Mouse (Mus musculus): ENCODE data around the gene Prkci.
A peak's percentile ranks its signal among the peaks of the same experiment; 100 is the strongest.

Prkci gene

GRCm38 (mm10) chr3:30995899-30996687, 546 bp downstream of the Prkci start:
- DNase-seq (ENCODE audit: low read depth) = peak; percentile 68

GRCm38 (mm10) chr3:30996688-30997014, 1.1 kb downstream of the Prkci start:
- DNase-seq (ENCODE audit: low read depth) = no peak

- DNase-seq (ENCODE audit: low read depth) = no peak
Observed at GRCm38 (mm10) chr3:30999401-31000017, 4.0 kb downstream of the Prkci start.

GRCm38 (mm10) chr3:31000018-31000407, 4.5 kb downstream of the Prkci start:
- DNase-seq (ENCODE audit: low read depth) = no peak

GRCm38 (mm10) chr3:31001048-31001676, 5.6 kb downstream of the Prkci start:
- DNase-seq (ENCODE audit: low read depth) = no peak

- no peak for DNase-seq (ENCODE audit: low read depth)
Observed at GRCm38 (mm10) chr3:31004320-31005209, 9.0 kb downstream of the Prkci start.

- no peak for DNase-seq (ENCODE audit: low read depth)
Observed at GRCm38 (mm10) chr3:31014374-31014773, 18.8 kb downstream of the Prkci start.

- no peak for DNase-seq (ENCODE audit: low read depth)
Observed at GRCm38 (mm10) chr3:31015682-31016443, 20.3 kb downstream of the Prkci start.

- no peak for DNase-seq (ENCODE audit: low read depth)
Observed at GRCm38 (mm10) chr3:31016594-31017196, 21.1 kb downstream of the Prkci start.

- DNase-seq (ENCODE audit: low read depth) = no peak
Observed at GRCm38 (mm10) chr3:31017652-31018051, 22.1 kb downstream of the Prkci start.

GRCm38 (mm10) chr3:31019287-31019686, 23.7 kb downstream of the Prkci start:
- no peak for DNase-seq (ENCODE audit: low read depth)

GRCm38 (mm10) chr3:31019793-31020447, 24.4 kb downstream of the Prkci start:
- no peak for DNase-seq (ENCODE audit: low read depth)

- DNase-seq (ENCODE audit: low read depth) = no peak
Observed at GRCm38 (mm10) chr3:31020656-31021055, 25.1 kb downstream of the Prkci start.

GRCm38 (mm10) chr3:31022895-31023436, 27.4 kb downstream of the Prkci start:
- DNase-seq (ENCODE audit: low read depth) = no peak

GRCm38 (mm10) chr3:31027718-31028117, 32.2 kb downstream of the Prkci start:
- DNase-seq (ENCODE audit: low read depth) = no peak

- DNase-seq (ENCODE audit: low read depth) = no peak
Observed at GRCm38 (mm10) chr3:31031621-31032020, 36.1 kb downstream of the Prkci start.

GRCm38 (mm10) chr3:31033644-31034043, 38.1 kb downstream of the Prkci start:
- DNase-seq (ENCODE audit: low read depth) = no peak

GRCm38 (mm10) chr3:31037851-31038250, 42.3 kb downstream of the Prkci start:
- no peak for DNase-seq (ENCODE audit: low read depth)

- DNase-seq (ENCODE audit: low read depth) = no peak
Observed at GRCm38 (mm10) chr3:31038689-31039088, 43.1 kb downstream of the Prkci start.

- no peak for DNase-seq (ENCODE audit: low read depth)
Observed at GRCm38 (mm10) chr3:31042992-31043391, 47.4 kb downstream of the Prkci start.
